Mouse (Mus musculus) limb, embryonic 11.5 days (tissue): ENCODE data around the gene Hectd1. TPM values are rescaled to one million over a fixed set of nuclear protein-coding genes. Genes with fewer than 3 reads are reported as not detected.

ENCODE experiments used
- ATAC-seq: fragments of 200-750 bp; cut with Nextera tagmentation; 2 replicates; pipeline ENCODE4 v1.8.0; 2017; ENCODE audit warnings: low read depth; ENCODE audit not compliant: insufficient number of reproducible peaks, low FRiP score, low TSS enrichment
- DNase-seq: peaks from one replicate; pipeline ENCODE4 v3.0.0-alpha.2; 2015; ENCODE audit warnings: low spot score
- H3K27ac ChIP-seq: fragments of 300-500 bp; sonication (generic); replicated peaks from 2 replicates; pipeline ENCODE4 v1.5.1; 2014; ENCODE audit warnings: low read depth, mild to moderate bottlenecking, low read length
- H3K27me3 ChIP-seq: fragments of 300-500 bp; sonication (generic); 2 replicates; pipeline ENCODE4 v1.6.1; 2014; ENCODE audit warnings: mild to moderate bottlenecking, low read length, mixed read lengths; ENCODE audit not compliant: control insufficient read depth, insufficient read depth
- H3K36me3 ChIP-seq: fragments of 300-500 bp; sonication (generic); 2 replicates; pipeline ENCODE4 v1.6.1; 2014; ENCODE audit warnings: mild to moderate bottlenecking, low read length, moderate library complexity, mixed read lengths; ENCODE audit not compliant: control insufficient read depth, insufficient read depth
- H3K4me1 ChIP-seq: fragments of 300-500 bp; sonication (generic); 2 replicates; pipeline ENCODE4 v1.6.1; 2014; ENCODE audit warnings: low read length, mixed read lengths; ENCODE audit not compliant: control insufficient read depth, insufficient read depth
- H3K4me2 ChIP-seq: fragments of 300-500 bp; sonication (generic); 2 replicates; pipeline ENCODE4 v1.6.1; 2014; ENCODE audit warnings: low read depth, mild to moderate bottlenecking, moderate library complexity; ENCODE audit not compliant: severe bottlenecking
- H3K4me3 ChIP-seq: fragments of 300-500 bp; sonication (generic); 2 replicates; pipeline ENCODE4 v1.5.1; 2014; ENCODE audit warnings: low read depth, low read length
- H3K9ac ChIP-seq: fragments of 300-500 bp; sonication (generic); 2 replicates; pipeline ENCODE4 v1.6.1; 2014; ENCODE audit warnings: mild to moderate bottlenecking, low read length
- H3K9me3 ChIP-seq: fragments of 300-500 bp; sonication (generic); 2 replicates; pipeline ENCODE4 v1.6.1; 2016; ENCODE audit warnings: low read length; ENCODE audit not compliant: control insufficient read depth
- WGBS: fragments of 180-500 bp; shearing (Covaris S2); extraction: QIAGEN DNeasy Blood & Tissue Kit; methylation state at CpG from one replicate; pipeline ENCODE4 v1.1.7; 2014; 5-methylcytosine and 5-hydroxymethylcytosine counted together
- polyA plus RNA-seq: library from polyadenylated mRNA; unstranded; fragments of >200 nt; fragmentation: Nextera tagmentation; extraction: Ambion mirVana; gene quantifications from 2 replicates; pipeline ENCODE4 v1.2.1, GENCODE M21; 2014

The Hectd1 gene
- polyA plus RNA-seq, 1 experiment from 2014 or later: 40.0 TPM

- 87% methylated on average over 2 of the region's 2 CpGs for WGBS
- H3K27ac ChIP-seq: no peak overlapping the region
- peaks cover 4% of the 10 kb centered on the region for H3K4me1 ChIP-seq
- H3K9me3 ChIP-seq: no peaks in the 10 kb centered on the region
- peaks cover 5% of the 10 kb centered on the region; the same call in 1 of the 2 replicates for H3K36me3 ChIP-seq
- no peak for DNase-seq
- no peak overlapping the region for H3K4me2 ChIP-seq
- no peaks in the 10 kb centered on the region for H3K27me3 ChIP-seq
- no peak overlapping the region for H3K9ac ChIP-seq
- no peak for ATAC-seq
- no peak overlapping the region for H3K4me3 ChIP-seq
Measured at GRCm38 (mm10) chr12:51822861-51823260, 6.5 kb downstream of the Hectd1 start.

GRCm38 (mm10) chr12:51822236-51822635 is 7.1 kb downstream of the Hectd1 start:
- no peak overlapping the region for H3K4me3 ChIP-seq
- WGBS: 96% methylated on average over 3 of the region's 3 CpGs
- no peaks in the 10 kb centered on the region for H3K4me1 ChIP-seq
- peaks cover 5% of the 10 kb centered on the region; the same call in 1 of the 2 replicates for H3K36me3 ChIP-seq
- no peaks in the 10 kb centered on the region for H3K27me3 ChIP-seq
- ATAC-seq (no peak), DNase-seq (no peak)
- H3K9ac ChIP-seq: no peak overlapping the region
- no peaks in the 10 kb centered on the region for H3K9me3 ChIP-seq
- H3K27ac ChIP-seq: no peak overlapping the region
- H3K4me2 ChIP-seq: no peak overlapping the region

GRCm38 (mm10) chr12:51821256-51821655 is 8.1 kb downstream of the Hectd1 start:
- no peaks in the 10 kb centered on the region for H3K9me3 ChIP-seq
- H3K4me2 ChIP-seq: no peak overlapping the region
- ATAC-seq (no peak), DNase-seq (no peak)
- H3K36me3 ChIP-seq: peaks cover 5% of the 10 kb centered on the region; the same call in 1 of the 2 replicates
- no peaks in the 10 kb centered on the region for H3K4me1 ChIP-seq
- H3K9ac ChIP-seq: no peak overlapping the region
- no peak overlapping the region for H3K27ac ChIP-seq
- H3K27me3 ChIP-seq: no peaks in the 10 kb centered on the region
- 59% methylated on average over 2 of the region's 2 CpGs for WGBS
- no peak overlapping the region for H3K4me3 ChIP-seq

- H3K4me2 ChIP-seq: no peak overlapping the region
- no peak overlapping the region for H3K4me3 ChIP-seq
- ATAC-seq: no peak
- no peaks in the 10 kb centered on the region for H3K27me3 ChIP-seq
- no peaks in the 10 kb centered on the region for H3K4me1 ChIP-seq
- no peak overlapping the region for H3K27ac ChIP-seq
- no peak for DNase-seq
- H3K9ac ChIP-seq: no peak overlapping the region
- no peaks in the 10 kb centered on the region for H3K9me3 ChIP-seq
- peaks cover 5% of the 10 kb centered on the region; the same call in 1 of the 2 replicates for H3K36me3 ChIP-seq
- 92% methylated on average over 4 of the region's 4 CpGs for WGBS
Measured at GRCm38 (mm10) chr12:51819951-51820498, 9.3 kb downstream of the Hectd1 start.

GRCm38 (mm10) chr12:51817815-51818613 is 11.3 kb downstream of the Hectd1 start:
- no peak overlapping the region for H3K9ac ChIP-seq
- H3K4me3 ChIP-seq: no peak overlapping the region
- H3K4me2 ChIP-seq: no peak overlapping the region
- DNase-seq: no peak
- H3K9me3 ChIP-seq: no peaks in the 10 kb centered on the region
- H3K4me1 ChIP-seq: no peaks in the 10 kb centered on the region
- WGBS: 87% methylated on average over 8 of the region's 8 CpGs
- H3K36me3 ChIP-seq: peaks cover 3% of the 10 kb centered on the region; the same call in 1 of the 2 replicates
- H3K27me3 ChIP-seq: no peaks in the 10 kb centered on the region
- no peak for ATAC-seq
- H3K27ac ChIP-seq: no peak overlapping the region

GRCm38 (mm10) chr12:51811388-51812140 is 17.8 kb downstream of the Hectd1 start:
- H3K27ac ChIP-seq: no peak overlapping the region
- H3K4me3 ChIP-seq: no peak overlapping the region
- H3K27me3 ChIP-seq: no peaks in the 10 kb centered on the region
- H3K9me3 ChIP-seq: no peaks in the 10 kb centered on the region
- no peak overlapping the region for H3K9ac ChIP-seq
- 86% methylated on average over 5 of the region's 5 CpGs for WGBS
- DNase-seq: no peak
- no peaks in the 10 kb centered on the region for H3K4me1 ChIP-seq
- no peak for ATAC-seq
- no peak overlapping the region for H3K4me2 ChIP-seq
- peaks cover 3% of the 10 kb centered on the region; the same call in 1 of the 2 replicates for H3K36me3 ChIP-seq

GRCm38 (mm10) chr12:51810564-51810963 is 18.8 kb downstream of the Hectd1 start:
- ATAC-seq: no peak
- no peaks in the 10 kb centered on the region for H3K27me3 ChIP-seq
- no peaks in the 10 kb centered on the region for H3K4me1 ChIP-seq
- no peak overlapping the region for H3K9ac ChIP-seq
- no peak overlapping the region for H3K4me2 ChIP-seq
- DNase-seq: no peak
- no peak overlapping the region for H3K27ac ChIP-seq
- H3K4me3 ChIP-seq: no peak overlapping the region
- H3K36me3 ChIP-seq: peaks cover 6% of the 10 kb centered on the region; the same call in 1 of the 2 replicates
- H3K9me3 ChIP-seq: no peaks in the 10 kb centered on the region

GRCm38 (mm10) chr12:51784842-51785241 is 44.5 kb downstream of the Hectd1 start:
- Histone ChIP-seq H3K27ac (no peak overlapping the region), H3K9ac (no peak overlapping the region), H3K36me3 (peaks cover 28% of the 10 kb centered on the region), H3K4me1 (no peaks in the 10 kb centered on the region), H3K4me2 (no peak overlapping the region), H3K27me3 (no peaks in the 10 kb centered on the region), H3K4me3 (no peak overlapping the region), H3K9me3 (no peaks in the 10 kb centered on the region)
- ATAC-seq (no peak), DNase-seq (peak; percentile 53)
- WGBS: 89% methylated on average over 7 of the region's 7 CpGs
